Mouse (Mus musculus): Measurements from ENCODE around the gene Nt5dc2. TPM values are rescaled to one million over a fixed set of nuclear protein-coding genes. Genes with fewer than 3 reads are reported as not detected.

Nt5dc2 gene
- total RNA-seq, 2 experiments from 2014 or later: 0.57 to 1.3 TPM

- DNase-seq (ENCODE audit: low spot score): no peak
Measured at GRCm38 (mm10) chr14:31134015-31135000, 3.5 kb downstream of the Nt5dc2 start.

- DNase-seq (ENCODE audit: low spot score): no peak
Measured at GRCm38 (mm10) chr14:31135495-31136410, 4.9 kb downstream of the Nt5dc2 start.

GRCm38 (mm10) chr14:31136411-31137280 lies 5.8 kb downstream of the Nt5dc2 start:
- no peak for DNase-seq (ENCODE audit: low spot score)

- DNase-seq (ENCODE audit: low spot score): no peak
Measured at GRCm38 (mm10) chr14:31137281-31137595, 6.4 kb downstream of the Nt5dc2 start.

GRCm38 (mm10) chr14:31137791-31138190 lies 6.9 kb downstream of the Nt5dc2 start:
- no peak for DNase-seq (ENCODE audit: low spot score)

GRCm38 (mm10) chr14:31138219-31138896 lies 7.5 kb downstream of the Nt5dc2 start:
- no peak for DNase-seq (ENCODE audit: low spot score)

- no peak for DNase-seq (ENCODE audit: low spot score)
Measured at GRCm38 (mm10) chr14:31138897-31139429, 8.1 kb downstream of the Nt5dc2 start.

- DNase-seq (ENCODE audit: low spot score): no peak
Measured at GRCm38 (mm10) chr14:31139666-31140065, 8.8 kb downstream of the Nt5dc2 start.

- no peak for DNase-seq (ENCODE audit: low spot score)
Measured at GRCm38 (mm10) chr14:31140141-31140540, 9.3 kb downstream of the Nt5dc2 start.

GRCm38 (mm10) chr14:31141011-31141410 lies 10.2 kb downstream of the Nt5dc2 start:
- no peak for DNase-seq (ENCODE audit: low spot score)

GRCm38 (mm10) chr14:31145694-31146093 lies 14.8 kb downstream of the Nt5dc2 start:
- DNase-seq (ENCODE audit: low spot score): no peak

GRCm38 (mm10) chr14:31160196-31161150 lies 29.6 kb downstream of the Nt5dc2 start:
- DNase-seq (ENCODE audit: low spot score): no peak

GRCm38 (mm10) chr14:31161191-31161590 lies 30.3 kb downstream of the Nt5dc2 start:
- no peak for DNase-seq (ENCODE audit: low spot score)

GRCm38 (mm10) chr14:31161638-31162037 lies 30.8 kb downstream of the Nt5dc2 start:
- DNase-seq (ENCODE audit: low spot score): no peak

GRCm38 (mm10) chr14:31164067-31164466 lies 33.2 kb downstream of the Nt5dc2 start:
- no peak for DNase-seq (ENCODE audit: low spot score)

- no peak for DNase-seq (ENCODE audit: low spot score)
Measured at GRCm38 (mm10) chr14:31165010-31165409, 34.2 kb downstream of the Nt5dc2 start.

GRCm38 (mm10) chr14:31165458-31165857 lies 34.6 kb downstream of the Nt5dc2 start:
- no peak for DNase-seq (ENCODE audit: low spot score)

- DNase-seq (ENCODE audit: low spot score): no peak
Measured at GRCm38 (mm10) chr14:31165991-31166630, 35.3 kb downstream of the Nt5dc2 start.

GRCm38 (mm10) chr14:31166827-31167226 lies 36.0 kb downstream of the Nt5dc2 start:
- no peak for DNase-seq (ENCODE audit: low spot score)

All from gastrocnemius, adult 18-20 months (tissue).